Mouse (Mus musculus): ENCODE data around the gene Rflna.

DNA sequence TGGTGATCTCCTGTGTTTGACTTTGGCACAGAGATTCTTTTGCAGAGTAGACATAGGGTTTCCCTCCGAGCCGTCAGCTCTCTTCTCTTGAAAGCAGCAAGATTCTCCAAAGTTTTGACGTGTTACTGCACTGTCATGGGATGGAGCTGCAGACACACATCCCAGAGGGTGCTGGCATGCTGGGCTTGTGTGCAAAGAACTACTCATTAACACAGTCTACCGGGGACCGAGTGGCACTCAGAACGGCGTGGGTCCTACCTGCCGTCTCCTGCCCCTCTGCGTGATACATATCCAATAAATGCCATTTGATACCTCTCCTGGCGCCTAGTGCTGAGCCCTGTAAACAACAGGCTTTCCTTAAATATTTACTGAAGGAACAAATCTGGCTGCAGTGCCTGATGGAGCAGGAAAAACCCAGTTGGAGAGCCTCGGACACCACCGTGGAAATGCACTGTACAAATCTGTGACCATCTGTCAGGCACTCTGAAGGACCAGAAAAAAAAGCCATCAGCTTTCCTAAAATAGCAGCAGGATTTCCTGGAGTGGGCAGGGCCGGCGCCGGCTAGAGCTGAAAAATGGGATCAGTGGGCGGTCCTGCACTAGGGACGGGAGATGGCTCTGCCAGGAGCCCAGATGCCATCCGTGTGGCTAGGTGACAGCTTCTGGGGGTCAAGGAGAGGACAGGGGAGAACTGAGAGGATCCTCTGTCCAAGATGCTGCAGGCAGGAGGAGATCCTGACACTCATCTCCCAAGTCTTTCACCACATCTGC, 42.7 kb upstream of the Rflna start:
- TF ChIP-seq TAL1 (IDR thresholded peaks at IDR 0.05; ENCODE audit: low read length) (no peak), GATA1 (IDR thresholded peaks at IDR 0.05; ENCODE audit: low read length) (no peak)
